Mouse (Mus musculus): ENCODE data around the gene C4b. TPM values are rescaled to one million over a fixed set of nuclear protein-coding genes. Genes with fewer than 3 reads are reported as not detected.
A peak's percentile ranks its signal among the peaks of the same experiment; 100 is the strongest.
"Not testable (repeated sequence)": the region's sequence is repeated elsewhere in the genome, so short reads cannot be mapped to it uniquely, and the experiment has no call there.

Gene C4b
- total RNA-seq (2018; cell fraction: chromatin; rRNA removed) = 10 to 100 TPM in 2 of 26 experiments, 1 to 10 TPM in 19, under 1 TPM in 4, not detected in 1; 0.20 to 13.8 (median 2.0) TPM
- 1 to 10 TPM in 8 of 26 experiments, under 1 TPM in 18; 0.14 to 3.7 (median 0.74) TPM for total RNA-seq (2018; cell fraction: cytosol; rRNA removed)
- total RNA-seq (2018; cell fraction: nucleus; rRNA removed) = 10 to 100 TPM in 3 of 26 experiments, 1 to 10 TPM in 21, under 1 TPM in 2; 0.84 to 13.5 (median 2.3) TPM
- 0.21 to 1.4 TPM (median 0.32 TPM) in 3 replicates for polyA plus RNA-seq (2018)

DNA sequence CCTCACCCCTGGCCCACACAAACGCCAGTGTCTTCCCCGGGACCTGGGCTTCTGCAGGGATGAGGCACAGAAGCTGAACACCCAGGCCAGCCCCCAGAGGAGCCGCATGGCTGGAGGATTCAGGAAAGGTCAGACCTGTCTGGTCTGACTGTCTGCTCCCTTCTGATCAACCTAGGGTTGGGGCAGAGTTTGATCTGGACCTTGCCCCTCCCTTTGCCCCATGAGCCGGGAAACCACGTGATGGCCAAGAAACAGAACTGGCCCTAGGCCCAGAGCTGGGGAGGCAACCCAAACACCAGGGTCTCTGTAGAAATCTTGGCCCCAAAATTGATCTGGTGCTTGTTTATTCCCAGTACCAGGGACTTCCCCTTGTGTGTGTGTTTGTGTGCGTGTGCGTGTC, at the start of gene C4b:
C4b (minus strand) TSS at position 164 of the 400 bp plus-strand sequence.
- Histone ChIP-seq H3K79me2 (ENCODE audit: inconsistent target) (no peaks in the 10 kb centered on the region), H3K36me3 (ENCODE audit: inconsistent target) (no peaks in the 10 kb centered on the region), H3K27ac (no peak within 1 kb of the TSS), H3K4me3 (ENCODE audit: inconsistent target) (no peak within 1 kb of the TSS)
- WGBS (ENCODE audit: missing documents) = 84% methylated on average over 7 of the region's 7 CpGs

DNA sequence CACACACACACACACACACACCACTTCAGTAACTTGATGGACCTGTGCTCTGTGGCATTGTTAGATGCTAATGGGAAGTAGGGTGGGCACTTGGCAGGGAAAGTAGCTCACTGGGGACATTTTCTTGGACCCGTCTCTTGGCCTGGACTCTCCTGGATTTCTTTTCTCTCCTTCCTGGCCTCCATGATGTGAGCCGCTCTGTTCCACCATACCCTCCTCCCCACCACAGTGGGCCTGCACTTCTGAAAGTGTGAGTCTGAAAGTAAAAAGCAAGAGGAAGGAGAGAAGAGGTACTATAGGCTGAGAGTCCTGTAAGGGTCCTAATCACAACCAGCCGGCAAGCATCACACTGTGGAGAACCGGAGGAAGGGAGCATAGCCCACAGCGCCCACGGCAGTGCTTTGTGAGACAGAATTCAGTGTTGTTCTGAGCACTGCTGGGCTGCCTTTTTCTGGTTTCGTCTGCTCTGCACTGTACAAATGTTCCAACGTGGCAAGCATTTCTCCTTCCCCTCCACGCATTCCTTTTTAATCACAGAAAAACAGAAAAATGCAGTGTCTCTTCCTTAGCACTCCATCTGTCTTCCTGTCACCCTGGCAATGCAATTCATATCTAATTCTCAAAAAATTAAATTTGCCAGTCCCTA, 34.1 kb upstream of the C4b start:
- Histone ChIP-seq H3K79me2 (ENCODE audit: inconsistent target) (no peaks in the 10 kb centered on the region), H3K27ac (no peak overlapping the region), H3K4me3 (ENCODE audit: inconsistent target) (no peak overlapping the region), H3K36me3 (ENCODE audit: inconsistent target) (no peaks in the 10 kb centered on the region)
- 85% methylated on average over 9 of the region's 9 CpGs for WGBS (ENCODE audit: missing documents)

DNA sequence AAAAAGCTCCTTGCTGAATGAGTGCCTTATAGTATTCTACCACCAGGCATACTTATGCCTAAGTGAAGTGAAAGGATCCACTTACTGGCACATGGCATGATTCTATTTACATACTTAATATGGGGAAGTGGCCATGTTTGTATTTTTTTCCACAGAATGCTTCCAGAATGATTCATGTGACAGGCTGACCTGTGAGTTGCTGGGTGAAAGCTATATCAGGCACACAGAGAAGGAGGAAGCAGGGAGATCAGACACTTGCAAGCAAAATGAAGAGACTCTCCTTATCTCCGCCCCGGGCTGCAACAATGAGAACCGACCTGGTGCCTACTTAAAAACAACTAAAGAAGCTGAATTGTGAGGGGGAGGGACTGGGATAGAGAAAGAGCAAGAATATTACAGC, 17.8 kb upstream of the C4b start:
- Histone ChIP-seq H3K79me2 (ENCODE audit: inconsistent target) (no peaks in the 10 kb centered on the region), H3K36me3 (ENCODE audit: inconsistent target) (no peaks in the 10 kb centered on the region), H3K27ac (peak overlapping the region; percentile 67), H3K4me3 (ENCODE audit: inconsistent target) (no peak overlapping the region)
- 46% methylated on average over 3 of the region's 3 CpGs for WGBS (ENCODE audit: missing documents)

DNA sequence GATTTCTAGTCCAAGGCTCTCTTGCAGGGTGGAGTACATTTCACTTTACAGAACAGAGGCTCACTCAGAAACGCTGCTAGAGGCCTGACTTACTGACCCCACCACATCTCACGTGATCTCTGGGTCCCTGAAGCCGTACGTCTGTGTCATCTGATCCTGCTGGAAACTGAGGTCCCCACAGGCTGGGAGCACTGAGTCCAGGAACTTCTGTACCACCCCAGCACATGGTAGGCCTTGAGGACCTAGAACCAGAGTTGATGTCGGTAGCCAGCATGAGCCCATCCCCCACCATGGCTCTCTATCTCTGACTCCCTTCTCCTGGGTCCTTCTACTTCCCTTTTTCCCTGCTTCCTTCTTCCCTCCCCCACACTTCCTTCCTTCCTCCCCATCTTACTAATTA, 2.8 kb upstream of the C4b start:
- no peaks in the 10 kb centered on the region for H3K79me2 ChIP-seq (ENCODE audit: inconsistent target)
- WGBS (ENCODE audit: missing documents) = 82% methylated on average over 5 of the region's 5 CpGs
- H3K27ac ChIP-seq = peak overlapping the region; percentile 55
- H3K36me3 ChIP-seq (ENCODE audit: inconsistent target) = no peaks in the 10 kb centered on the region
- H3K4me3 ChIP-seq (ENCODE audit: inconsistent target) = no peak overlapping the region

DNA sequence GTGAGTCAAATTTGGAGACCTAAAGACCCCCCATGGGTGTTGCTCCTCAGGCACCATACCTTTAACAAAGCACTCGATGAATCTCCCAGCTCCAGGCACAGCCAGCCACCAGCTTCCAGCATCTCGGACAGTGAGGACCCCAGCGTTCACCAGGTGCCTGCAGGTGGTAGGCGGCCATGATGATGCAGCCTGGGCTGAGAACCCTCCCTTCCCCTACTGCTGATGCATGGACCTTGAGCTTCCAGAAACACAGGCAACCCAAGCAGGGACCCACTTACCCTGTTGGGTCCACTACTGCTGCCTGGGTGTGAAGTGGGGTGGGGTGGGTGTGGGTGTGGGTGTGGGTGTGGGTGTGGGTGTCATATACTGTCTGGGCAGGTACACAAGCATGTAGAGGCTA, 1.5 kb upstream of the C4b start:
- H3K79me2 ChIP-seq (ENCODE audit: inconsistent target); H3K36me3 ChIP-seq (ENCODE audit: inconsistent target); H3K4me3 ChIP-seq (ENCODE audit: inconsistent target); H3K27ac ChIP-seq: not testable (repeated sequence)
- 93% methylated on average over 4 of the region's 4 CpGs for WGBS (ENCODE audit: missing documents)

DNA sequence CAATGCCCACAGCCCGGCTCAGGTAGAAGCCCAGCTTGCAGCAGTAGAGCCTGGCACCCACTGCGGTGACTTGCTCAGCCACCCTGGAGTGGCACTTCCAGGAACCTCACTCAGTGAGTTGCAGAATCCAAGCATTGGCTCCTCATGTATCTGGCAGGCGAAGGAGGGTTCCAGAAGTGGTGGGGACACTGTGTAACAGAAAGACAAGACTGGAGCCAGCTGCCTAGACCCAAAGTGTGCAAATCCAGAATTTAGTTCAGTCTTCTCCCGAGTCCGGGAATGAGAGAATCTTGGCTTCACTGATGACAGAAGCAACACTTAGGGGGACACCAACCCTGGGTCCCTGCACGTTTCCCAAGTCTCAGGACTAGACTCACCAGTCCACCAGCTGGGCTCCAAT, 929 bp upstream of the C4b start:
- WGBS (ENCODE audit: missing documents) = 92% methylated on average over 2 of the region's 6 CpGs
- not testable (repeated sequence) for H3K27ac ChIP-seq

DNA sequence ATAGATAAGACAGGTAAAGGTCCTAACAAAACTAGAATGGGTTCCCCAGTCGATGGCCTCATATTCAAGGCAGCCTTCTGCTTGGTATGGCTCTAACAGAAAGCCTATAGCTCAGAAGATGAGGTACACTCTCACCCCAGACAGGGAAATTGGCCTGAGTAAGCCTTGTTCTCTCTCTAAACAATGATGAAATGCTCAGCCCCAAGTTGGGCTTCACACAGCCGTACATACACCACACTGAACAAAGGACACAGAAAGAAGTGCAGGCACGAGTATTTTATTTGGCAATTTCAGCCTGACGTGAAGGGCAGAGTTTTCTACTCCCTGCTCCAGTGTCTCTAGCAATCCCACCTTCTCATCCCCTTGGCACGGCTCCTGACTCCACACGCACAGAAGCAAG, 524 bp upstream of the C4b start:
- no peaks in the 10 kb centered on the region for H3K79me2 ChIP-seq (ENCODE audit: inconsistent target)
- H3K4me3 ChIP-seq (ENCODE audit: inconsistent target) = no peak overlapping the region
- WGBS (ENCODE audit: missing documents) = 84% methylated on average over 6 of the region's 6 CpGs
- H3K36me3 ChIP-seq (ENCODE audit: inconsistent target) = no peaks in the 10 kb centered on the region
- H3K27ac ChIP-seq = no peak overlapping the region

More for the DNA sequence above, 929 bp upstream of the C4b start:
- not testable (repeated sequence) for H3K4me3 ChIP-seq (ENCODE audit: inconsistent target); H3K36me3 ChIP-seq (ENCODE audit: inconsistent target); H3K79me2 ChIP-seq (ENCODE audit: inconsistent target)

DNA sequence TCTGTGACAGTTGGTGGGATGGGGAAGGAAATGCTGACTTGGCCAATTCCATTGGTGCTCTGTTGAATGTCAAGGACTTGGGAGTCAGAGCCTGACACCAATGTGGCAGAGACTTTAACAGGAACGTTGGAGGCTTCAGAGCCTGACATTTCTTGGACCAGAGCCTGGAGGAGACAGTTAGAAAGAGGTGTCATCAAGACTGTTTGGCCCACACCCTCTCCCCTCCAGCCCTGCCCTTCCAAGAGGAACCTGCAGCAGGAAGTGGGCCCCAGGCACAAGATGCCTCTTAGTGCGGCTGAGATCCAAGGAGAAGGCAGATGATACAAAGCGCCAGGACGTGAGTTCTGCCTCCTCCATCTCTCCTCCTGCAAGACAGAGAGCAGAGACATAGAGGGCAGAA, 3.4 kb downstream of the C4b start:
- WGBS (ENCODE audit: missing documents) = 44% methylated on average over 4 of the region's 4 CpGs
- Histone ChIP-seq H3K27ac (no peak overlapping the region), H3K4me3 (ENCODE audit: inconsistent target) (no peak overlapping the region), H3K79me2 (ENCODE audit: inconsistent target) (no peaks in the 10 kb centered on the region), H3K36me3 (ENCODE audit: inconsistent target) (no peaks in the 10 kb centered on the region)

DNA sequence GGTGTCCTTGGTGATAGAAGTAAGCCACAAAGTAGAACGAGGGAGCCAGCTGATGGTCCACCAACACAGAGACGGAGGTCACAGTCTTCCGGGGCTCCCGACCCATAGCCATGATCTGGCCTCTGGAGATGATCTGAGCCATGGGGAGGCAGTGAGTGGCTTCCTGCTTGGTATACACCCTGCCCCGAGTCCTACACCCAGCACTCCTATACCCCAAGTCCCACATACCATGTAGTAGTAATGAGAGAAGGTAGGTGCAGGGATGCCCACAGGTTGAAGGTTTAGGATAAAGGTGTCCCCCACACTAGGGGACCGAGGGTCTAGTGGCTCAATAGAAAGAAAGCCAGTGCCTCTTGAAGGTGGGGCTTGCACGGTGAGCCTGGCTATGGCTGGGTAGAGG, 4.0 kb downstream of the C4b start:
- H3K36me3 ChIP-seq (ENCODE audit: inconsistent target); H3K4me3 ChIP-seq (ENCODE audit: inconsistent target); H3K79me2 ChIP-seq (ENCODE audit: inconsistent target); H3K27ac ChIP-seq: not testable (repeated sequence)
- WGBS (ENCODE audit: missing documents) = 89% methylated on average over 7 of the region's 7 CpGs

DNA sequence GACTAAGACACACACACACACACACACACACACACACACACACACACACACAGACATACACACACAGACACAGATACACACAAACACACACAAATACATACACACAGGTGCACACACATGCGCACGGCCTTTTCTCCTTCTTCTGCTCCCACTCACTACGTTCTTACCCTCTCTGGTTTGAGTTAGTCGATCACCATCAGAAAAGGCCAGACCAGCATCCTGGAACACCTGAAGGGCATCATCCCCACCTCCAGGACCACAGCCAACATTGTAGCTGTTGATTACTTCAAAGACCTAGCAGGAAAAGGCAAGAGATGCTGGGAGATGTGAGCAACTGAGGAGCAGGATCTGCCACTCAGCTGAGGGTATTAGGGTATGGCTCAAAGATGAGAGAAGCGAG, 6.2 kb downstream of the C4b start:
- H3K79me2 ChIP-seq (ENCODE audit: inconsistent target); H3K27ac ChIP-seq; H3K4me3 ChIP-seq (ENCODE audit: inconsistent target); H3K36me3 ChIP-seq (ENCODE audit: inconsistent target): not testable (repeated sequence)
- 100% methylated on average over 3 of the region's 5 CpGs for WGBS (ENCODE audit: missing documents)

DNA sequence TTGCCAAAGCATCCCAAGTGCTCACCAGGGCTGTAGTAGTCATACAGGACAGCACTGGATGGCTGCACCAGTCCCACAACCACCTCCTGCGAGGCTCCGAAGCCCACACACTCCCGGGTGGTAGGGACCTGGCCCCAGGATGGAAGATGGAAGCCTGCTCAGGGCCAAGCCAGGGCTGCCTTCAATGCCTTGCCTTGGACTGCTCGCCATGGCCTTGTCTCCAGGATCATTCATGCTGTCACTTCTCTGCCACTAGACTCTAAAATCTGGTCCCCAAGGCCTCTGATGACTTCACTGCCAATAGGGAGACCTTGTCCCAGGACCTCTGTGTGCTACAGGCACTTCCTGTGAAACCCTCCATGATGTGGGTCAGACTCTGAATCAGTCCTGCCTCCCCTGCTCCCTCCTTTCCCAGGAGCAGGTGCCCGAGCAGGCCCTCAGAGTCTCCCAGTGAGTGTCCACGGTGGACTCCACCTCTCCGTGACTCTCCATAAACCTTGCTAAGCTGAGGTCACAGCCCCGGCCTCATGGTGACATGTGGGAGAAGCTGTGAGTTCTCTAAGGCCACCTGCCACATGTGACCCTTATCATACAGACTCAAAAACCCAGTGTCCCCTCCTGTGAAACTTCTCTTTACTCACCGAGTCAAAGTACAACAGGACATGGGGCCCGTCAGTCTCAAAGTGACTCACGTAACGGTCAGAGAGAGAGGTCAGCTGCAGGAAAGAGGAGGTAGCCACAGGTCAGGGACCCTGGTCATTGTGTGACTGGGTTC, 13.7 kb downstream of the C4b start:
- H3K36me3 ChIP-seq (ENCODE audit: inconsistent target); H3K4me3 ChIP-seq (ENCODE audit: inconsistent target); H3K79me2 ChIP-seq (ENCODE audit: inconsistent target); H3K27ac ChIP-seq: not testable (repeated sequence)
- WGBS (ENCODE audit: missing documents) = 95% methylated on average over 6 of the region's 12 CpGs

DNA sequence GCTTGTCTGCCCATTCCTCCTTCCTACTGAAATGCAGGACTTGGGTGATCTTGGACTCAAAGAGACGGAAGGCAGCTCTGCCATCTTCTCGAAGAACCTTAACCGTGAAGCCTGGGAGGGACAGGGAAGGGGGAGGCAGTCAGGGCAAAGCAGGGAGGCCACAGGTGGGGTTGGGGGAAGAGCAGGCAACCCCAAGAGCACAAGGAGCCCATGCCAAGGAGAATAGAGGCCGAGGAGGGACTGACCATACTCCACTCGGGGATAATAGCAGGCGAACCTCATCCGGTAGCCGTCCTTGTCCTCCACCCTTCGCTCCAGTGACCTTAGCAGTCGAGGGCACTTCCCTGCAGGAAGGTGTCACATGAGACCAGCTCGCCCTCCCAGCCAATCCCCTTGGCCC, 14.5 kb downstream of the C4b start:
- not testable (repeated sequence) for H3K4me3 ChIP-seq (ENCODE audit: inconsistent target); H3K27ac ChIP-seq; H3K79me2 ChIP-seq (ENCODE audit: inconsistent target); H3K36me3 ChIP-seq (ENCODE audit: inconsistent target)
- 78% methylated on average over 10 of the region's 11 CpGs for WGBS (ENCODE audit: missing documents)

DNA sequence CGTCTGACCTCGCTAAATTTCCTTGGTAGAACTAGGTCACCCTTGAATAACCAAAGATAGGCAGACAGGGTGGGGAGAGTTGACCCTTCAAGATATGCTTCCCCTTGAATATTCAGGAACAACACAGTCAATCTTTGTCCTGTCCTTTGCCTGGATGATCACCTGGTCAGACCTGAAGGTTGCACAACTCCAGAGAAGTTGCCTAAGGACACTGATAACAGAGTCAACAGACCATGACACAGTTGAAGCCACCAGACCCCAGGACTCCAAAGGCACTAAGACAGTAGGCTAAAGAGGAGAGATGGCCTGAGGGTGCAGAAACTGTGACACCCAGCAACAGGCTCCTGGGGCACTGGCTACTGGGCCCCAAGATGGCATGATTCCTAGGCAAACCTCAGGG, 15.8 kb downstream of the C4b start:
- 100% methylated on average over 2 of the region's 2 CpGs for WGBS (ENCODE audit: missing documents)
- no peak overlapping the region for H3K27ac ChIP-seq

DNA sequence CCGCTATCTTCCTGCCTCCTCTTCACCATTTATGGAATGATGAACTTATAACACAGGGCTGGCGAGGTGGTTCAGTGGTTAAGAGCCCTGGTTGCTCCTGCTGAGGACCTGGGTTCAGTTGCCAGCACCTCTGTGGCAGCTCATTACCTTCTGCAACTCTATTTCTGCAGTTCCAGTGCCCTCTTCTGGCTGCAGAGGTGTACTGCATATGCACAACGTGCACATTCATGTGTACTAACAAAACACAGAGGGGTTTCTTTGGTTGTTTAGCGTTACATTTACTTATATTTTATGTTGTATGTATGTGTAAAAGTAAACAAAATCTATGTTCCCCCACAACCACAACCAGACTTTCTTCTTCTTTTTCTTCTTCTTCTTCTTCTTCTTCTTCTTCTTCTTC, 20.6 kb downstream of the C4b start:
- H3K36me3 ChIP-seq (ENCODE audit: inconsistent target) = no peaks in the 10 kb centered on the region
- no peaks in the 10 kb centered on the region for H3K79me2 ChIP-seq (ENCODE audit: inconsistent target)
- H3K4me3 ChIP-seq (ENCODE audit: inconsistent target) = no peak overlapping the region
- H3K27ac ChIP-seq = no peak overlapping the region
- WGBS (ENCODE audit: missing documents) = 88% methylated on average over 3 of the region's 4 CpGs

More for the DNA sequence above, 15.8 kb downstream of the C4b start:
- no peak overlapping the region for H3K4me3 ChIP-seq (ENCODE audit: inconsistent target)
- no peaks in the 10 kb centered on the region for H3K79me2 ChIP-seq (ENCODE audit: inconsistent target)
- H3K36me3 ChIP-seq (ENCODE audit: inconsistent target) = no peaks in the 10 kb centered on the region

DNA sequence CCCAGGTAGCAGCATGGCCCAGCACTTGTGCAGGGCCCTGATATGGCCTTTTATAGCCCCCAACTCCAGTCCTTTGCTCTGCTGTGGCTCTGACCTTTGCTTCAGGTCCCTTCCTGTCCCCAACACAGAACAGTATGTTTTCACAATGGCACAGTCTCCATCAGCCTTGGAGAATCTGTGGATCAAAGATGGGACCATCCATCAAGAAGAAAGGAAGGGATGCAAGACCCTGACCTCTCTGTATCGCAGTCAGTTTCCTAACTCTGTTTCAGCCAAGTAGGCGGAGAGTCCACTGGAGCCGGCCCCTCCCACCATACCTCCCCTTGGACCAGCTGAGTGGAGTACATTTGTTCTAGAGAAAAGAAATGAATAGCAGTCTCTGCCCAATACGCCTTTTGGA, 21.4 kb downstream of the C4b start:
- H3K36me3 ChIP-seq (ENCODE audit: inconsistent target); H3K27ac ChIP-seq; H3K4me3 ChIP-seq (ENCODE audit: inconsistent target); H3K79me2 ChIP-seq (ENCODE audit: inconsistent target): not testable (repeated sequence)
- 100% methylated on average over 1 of the region's 4 CpGs for WGBS (ENCODE audit: missing documents)

Data from macrophage (primary cell).